Mouse (Mus musculus) spleen, adult 2 months (tissue): Measurements from ENCODE around the gene Krtap1-4.

Source experiments
- CTCF ChIP-seq: fragments of 200-500 bp; IDR thresholded peaks from 2 replicates; pipeline ENCODE4 v1.5.1; 2011; ENCODE audit warnings: mild to moderate bottlenecking, inconsistent platforms; ENCODE audit not compliant: insufficient read depth, insufficient read length, insufficient replicate concordance; ENCODE audit errors: extremely low read depth
- POLR2A ChIP-seq: fragments of 200-500 bp; IDR thresholded peaks from 2 replicates; pipeline ENCODE4 v1.6.1; 2011; ENCODE audit warnings: low read depth, low read length, inconsistent platforms

- TF ChIP-seq CTCF (no peak), POLR2A (no peak)
Measured at GRCm38 (mm10) chr11:99556753-99557152, 26.7 kb downstream of the Krtap1-4 start, which contains the start of gene Krtap3-2.
